Mouse (Mus musculus): Measurements from ENCODE around the gene Col4a2.

Col4a2 gene

DNA sequence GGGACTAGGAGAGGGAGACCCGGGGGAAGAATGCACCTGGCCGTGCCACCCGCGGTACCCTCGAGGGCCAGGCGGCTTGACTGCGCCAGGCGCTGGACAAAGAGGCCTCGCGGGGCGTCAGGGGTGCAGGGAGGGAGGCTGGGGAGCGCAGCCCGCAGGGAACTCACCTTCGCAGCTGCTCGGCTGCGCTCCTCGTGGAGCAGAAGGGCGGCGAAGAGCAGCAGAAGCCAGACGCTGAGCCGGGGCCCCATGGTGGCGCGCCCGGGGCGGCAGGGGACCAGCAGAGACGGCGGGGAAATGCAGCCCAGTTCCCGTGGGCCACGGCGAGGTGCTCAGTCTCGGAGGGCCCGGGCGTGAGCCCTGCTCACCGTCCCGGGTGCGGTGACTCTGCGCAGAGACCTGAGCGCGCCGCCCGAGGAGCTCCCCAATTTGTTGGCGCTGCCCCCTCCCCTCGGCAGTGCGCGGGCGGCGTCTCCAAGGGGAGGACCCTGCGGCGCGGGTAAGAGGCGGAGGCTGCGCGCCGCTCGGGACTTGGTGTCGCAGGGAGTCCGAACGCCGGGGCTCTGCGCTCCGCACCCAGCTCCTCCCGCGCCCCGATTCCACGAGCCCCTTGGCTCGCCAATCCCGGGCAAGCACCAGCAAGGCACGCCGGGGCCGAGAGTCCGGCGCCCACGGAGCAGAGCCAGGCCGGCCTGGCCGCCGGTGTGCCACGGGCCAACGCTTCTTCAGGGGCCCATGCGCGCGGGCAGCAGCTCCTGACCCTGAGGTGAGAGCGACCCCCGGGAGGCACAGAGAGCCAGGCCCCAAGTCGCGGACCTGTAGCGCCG, at the start of gene Col4a2, which contains the start of gene Col4a1:
Col4a2 (plus strand) TSS at position 457 of the 827 bp plus-strand sequence.
Col4a1 (minus strand) TSS at position 478 of the 827 bp plus-strand sequence.
- DNase-seq (ENCODE audit: low read depth, low spot score) = peak; percentile 55

DNA sequence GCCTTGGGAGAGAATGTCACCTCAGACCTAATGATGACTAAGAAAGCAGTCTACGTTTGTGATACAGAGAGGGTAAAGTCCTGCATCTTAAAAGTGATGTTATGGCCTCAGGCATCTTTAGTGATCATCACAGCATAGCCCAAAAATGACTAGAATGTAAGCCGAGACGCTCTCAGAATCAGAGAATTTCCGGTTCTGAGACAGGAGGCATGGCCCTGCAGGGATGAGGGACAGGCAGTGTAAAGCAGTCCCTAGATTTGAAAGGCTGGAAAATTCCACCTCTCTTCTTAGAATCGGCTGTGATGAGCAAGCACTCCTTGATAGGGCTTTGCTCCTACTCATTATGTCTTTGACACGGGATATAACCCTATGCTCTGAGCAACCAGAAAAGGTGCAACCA, 48.8 kb upstream of the Col4a2 start:
- no peak for DNase-seq (ENCODE audit: low read depth, low spot score)

DNA sequence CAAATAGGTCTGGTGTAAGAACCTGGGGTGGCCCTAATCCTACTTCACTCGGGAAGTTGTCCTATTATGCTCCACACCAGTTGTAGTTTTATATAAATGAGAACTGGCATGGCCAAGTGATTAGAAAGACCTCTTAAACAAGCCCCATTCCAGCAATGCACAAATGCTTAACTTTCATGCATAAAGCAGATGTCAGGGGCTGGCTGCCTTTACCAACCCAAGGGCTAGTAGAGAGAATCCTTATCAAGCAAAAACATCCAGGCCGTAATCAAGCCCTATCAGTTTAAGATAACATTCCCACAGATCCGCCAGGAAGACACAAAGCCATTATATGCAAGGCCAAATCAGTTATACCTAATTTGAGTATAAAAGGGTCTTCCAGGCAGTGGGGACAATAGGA, 46.6 kb upstream of the Col4a2 start:
- no peak for DNase-seq (ENCODE audit: low read depth, low spot score)

DNA sequence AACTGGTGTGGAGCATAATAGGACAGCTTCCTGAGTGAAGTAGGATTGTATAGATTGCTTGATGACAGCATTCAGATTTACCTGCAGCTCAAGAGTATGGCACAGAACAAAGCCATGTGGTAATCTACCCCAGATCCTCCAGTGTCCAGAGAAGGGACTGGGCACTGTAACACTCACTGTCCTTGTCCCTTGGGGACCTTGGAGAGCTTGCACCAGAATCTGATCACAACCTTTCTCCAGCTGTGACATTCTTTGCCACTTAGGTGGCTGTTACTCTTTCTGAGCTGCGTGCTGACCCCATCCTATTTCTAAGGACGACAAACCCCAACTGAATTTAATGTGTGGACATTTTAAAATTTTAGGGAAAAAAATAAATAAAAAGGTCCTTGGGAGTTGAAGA, 46.1 kb upstream of the Col4a2 start:
- DNase-seq (ENCODE audit: low read depth, low spot score) = no peak

DNA sequence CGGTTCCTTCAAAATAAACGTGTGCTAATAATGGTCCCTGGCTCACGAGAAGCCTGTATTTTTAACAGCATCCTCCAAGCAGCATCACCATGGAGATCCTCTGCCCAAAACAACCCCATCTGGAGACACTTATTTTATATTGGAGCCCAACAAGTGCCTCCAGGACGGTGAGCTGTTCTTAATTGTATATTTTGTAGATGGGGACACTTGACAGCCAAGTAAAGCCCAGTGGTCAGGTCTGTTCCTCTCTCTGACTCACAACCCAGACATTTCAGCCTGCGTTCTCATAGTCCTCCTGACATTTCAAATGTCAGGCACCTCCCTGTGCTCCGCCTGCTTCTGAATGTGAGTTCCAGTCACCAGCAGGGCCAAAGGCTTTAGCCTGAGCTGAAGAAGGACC, 43.9 kb upstream of the Col4a2 start:
- no peak for DNase-seq (ENCODE audit: low read depth, low spot score)

DNA sequence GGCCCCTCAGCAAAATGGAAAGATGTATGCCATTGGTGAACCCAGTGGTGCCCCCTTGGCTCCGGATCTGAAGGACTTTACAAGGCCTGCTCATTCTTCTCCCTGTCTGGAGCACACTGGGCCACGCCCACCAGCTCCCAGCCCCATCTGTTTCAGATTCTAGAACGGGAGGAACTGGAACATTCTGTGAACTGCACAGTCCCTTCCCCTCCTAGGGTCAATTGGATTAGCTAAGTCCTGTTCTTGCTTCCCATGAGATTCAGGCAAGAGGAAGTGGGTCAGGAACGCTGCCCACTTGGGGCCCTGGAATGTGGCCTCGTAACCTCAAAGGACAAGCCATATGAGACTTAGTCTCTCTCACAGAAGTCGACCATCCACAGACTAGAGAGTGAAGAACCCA, 41.8 kb upstream of the Col4a2 start:
- DNase-seq (ENCODE audit: low read depth, low spot score) = no peak

DNA sequence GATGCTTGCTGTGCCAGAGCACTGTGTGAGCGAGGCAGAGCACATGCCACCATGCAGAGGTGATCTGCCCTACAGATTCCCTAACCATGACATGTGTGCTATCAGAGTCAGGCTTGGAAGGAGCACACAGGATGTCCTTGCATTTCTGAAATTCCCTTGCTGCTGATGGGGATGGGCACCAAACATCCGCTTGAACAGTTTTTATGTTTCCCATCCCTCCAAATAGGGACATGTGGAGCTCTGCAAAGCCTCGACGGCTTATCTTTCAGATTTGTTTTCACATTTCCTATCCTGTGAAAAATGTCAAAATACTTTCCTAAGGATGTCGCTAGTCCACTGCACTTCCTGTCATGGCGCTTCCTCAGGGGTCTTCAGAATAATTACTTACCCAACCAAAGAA, 40.4 kb upstream of the Col4a2 start:
- no peak for DNase-seq (ENCODE audit: low read depth, low spot score)

DNA sequence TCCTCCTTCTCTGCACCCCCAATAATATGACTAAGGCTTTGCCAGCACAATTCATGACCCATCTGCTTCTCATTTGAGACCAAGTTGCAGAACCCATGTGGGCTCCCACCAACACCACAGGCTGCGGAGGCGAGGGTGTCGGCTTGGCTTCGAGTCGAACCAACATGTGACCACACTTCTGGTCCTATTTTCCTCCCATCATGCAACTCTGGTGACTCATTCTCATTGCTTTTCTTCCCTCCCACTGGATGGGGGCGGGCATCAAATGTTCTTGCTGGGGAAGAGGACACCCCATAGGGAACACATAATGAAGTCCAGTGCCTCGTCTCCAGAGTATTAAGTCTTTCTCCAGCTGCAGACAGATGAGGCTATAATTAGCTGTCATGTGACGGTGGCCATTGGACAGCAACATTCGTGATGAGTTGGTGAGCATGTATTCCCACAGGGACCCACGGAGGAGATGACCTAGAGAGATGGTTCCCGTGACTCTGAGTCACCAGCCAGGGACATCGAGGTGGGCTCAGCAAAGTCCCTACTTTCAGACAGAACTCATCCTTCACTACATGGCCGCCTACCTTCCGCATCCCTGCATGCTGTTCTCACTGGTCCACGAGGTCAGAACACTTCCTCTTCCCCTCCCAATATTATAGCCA, 39.0 kb upstream of the Col4a2 start:
- DNase-seq (ENCODE audit: low read depth, low spot score) = peak; percentile 89

DNA sequence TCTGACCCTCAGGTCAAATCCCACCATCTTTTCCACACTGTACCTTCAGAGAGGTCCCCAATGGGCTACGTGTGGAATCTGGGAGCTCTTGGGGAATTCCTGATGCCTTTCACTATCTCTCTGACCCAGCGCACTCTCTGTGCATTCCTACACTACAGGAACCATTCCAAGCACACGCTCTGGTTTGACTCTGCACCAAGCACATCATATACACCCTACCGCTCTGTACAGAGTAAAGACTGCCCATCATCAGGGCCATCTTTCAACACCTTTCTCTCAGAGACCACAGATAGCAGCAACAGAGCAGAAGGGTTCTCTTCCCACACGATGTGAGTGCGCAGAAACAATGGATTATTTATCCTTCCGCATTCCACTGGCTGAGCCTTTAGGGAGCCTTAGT, 38.2 kb upstream of the Col4a2 start:
- no peak for DNase-seq (ENCODE audit: low read depth, low spot score)

DNA sequence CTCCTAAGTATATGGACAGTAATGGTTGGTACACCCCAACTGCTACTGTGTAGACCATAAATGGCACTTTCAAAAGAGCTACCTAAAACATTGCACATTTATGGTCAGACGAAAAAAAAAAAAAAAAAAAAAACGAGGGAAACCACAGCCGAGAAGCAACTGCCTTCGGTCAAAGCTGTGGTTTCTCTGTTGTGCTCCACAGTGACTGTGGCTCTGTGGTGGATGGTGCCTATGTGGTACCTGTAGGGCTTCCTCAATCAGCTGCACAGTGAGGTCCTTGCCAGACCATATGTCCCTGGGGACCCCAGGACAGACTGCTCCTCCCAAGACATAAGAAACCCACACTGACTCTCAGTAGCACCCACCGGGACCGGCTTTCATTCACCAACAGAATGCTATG, 36.3 kb upstream of the Col4a2 start:
- no peak for DNase-seq (ENCODE audit: low read depth, low spot score)

DNA sequence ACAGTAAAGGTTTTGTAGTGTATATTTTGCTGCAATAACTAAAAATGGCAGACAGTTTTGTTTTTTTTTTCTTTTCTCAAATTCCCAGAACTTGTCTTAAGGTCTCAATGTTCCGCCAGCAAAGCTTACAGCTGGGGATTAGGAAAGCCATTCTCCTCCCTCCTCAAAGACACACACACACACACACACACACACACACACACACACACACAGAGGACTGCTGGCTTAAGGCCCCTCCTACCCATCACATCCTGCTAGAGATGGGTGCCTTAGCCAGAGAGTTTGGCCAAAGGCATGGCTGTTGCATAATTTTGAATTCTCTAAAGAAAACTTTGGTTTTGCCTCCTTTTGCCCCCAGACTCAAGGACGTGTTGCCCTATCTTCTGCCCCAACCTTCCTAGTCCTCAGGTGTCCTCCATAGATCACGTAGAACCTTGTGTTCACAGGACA, 35.0 kb upstream of the Col4a2 start:
- no peak for DNase-seq (ENCODE audit: low read depth, low spot score)

DNA sequence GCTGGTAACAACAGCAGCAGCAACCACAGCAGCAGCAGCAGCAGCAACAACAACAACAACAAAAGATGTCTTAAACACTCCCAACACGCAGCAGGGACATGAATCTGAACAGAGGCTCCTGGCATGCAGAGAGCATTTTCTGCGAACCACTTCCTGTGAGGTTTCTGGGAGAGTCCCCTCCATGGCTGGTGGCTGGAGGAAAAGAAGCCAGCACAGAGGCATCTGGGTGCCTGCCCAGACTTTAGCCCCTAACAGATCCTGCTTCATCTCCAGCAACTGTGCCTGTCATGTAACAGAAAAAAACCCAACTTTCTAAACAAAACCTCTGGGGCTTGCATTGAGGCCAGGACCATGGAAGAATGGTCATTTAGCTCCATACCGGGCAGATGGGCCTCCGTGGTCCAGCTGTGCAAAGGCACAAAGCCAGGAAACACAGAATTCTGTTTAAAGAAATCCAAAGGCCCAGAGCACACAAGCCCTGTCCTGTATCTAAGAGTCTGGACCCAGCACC, 34.4 kb upstream of the Col4a2 start:
- DNase-seq (ENCODE audit: low read depth, low spot score) = no peak

DNA sequence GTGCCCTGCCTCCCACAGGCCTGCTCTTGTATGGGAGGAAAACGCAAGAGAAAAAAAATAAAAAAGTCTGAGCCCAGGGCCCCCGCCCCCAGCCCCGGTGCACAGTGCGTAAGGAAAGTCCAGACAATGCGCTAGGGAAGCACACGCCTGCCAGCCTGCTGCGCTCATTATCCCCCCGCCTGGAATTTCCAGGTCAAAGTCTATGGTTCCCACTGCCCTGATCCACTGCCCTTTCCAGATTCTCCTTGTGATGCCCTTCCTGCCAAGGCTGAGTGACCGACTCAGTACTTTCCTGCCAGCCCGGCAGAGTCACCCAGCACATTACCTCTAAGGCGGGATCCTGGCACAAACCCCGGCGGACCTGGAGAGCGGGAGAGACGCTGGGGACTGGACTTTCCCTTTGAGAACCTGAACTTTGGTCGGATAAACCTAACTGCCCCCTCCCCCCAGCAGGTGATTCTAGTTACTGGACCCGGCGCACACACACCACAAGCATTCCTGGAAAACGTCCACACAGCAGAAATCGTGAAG, 33.2 kb upstream of the Col4a2 start:
- no peak for DNase-seq (ENCODE audit: low read depth, low spot score)

DNA sequence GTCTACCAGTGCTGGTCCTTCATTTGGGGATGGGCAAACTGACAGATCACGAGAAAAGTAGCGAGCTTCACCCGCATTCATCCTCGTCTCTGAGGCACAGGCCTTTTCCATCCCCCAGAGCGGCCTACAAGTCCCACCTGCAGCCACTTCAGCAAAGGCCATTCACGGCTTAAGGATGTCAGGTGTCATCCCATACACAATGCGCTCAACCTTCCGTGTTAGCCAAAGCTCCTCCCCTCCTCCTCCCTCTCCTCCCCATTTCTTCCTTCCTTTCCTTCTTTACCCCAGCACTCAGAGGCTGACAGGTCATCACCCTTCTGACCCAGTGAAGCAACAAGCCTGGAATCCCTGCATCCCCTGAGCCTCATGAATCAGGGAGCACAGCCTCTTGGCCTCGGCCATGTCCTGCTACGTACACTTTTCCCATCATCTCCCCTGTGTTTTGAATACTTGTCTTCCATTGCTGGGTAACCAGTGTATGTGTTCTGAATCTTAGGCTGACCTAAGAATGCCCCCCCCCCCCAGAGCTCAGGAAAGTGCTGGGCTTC, 31.8 kb upstream of the Col4a2 start:
- no peak for DNase-seq (ENCODE audit: low read depth, low spot score)

DNA sequence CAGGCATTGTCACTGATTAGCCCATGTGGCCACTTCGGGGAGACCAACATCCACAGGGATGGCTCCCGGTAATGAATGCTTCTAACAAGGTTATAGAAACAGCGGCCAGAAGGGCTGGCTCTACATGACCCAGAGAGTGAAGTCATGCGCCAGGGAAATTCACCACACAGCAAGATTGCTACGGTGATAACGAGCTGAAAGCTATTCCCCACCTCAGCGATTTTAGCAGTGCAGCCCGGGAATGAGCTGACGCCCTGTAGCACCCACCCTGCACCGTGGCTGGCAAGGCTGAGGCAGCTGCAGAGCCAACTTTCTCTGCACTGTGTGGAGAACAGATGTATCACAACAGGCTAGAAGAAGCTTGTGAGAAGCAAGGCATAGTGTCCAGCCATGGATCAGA, 30.5 kb upstream of the Col4a2 start:
- no peak for DNase-seq (ENCODE audit: low read depth, low spot score)

DNA sequence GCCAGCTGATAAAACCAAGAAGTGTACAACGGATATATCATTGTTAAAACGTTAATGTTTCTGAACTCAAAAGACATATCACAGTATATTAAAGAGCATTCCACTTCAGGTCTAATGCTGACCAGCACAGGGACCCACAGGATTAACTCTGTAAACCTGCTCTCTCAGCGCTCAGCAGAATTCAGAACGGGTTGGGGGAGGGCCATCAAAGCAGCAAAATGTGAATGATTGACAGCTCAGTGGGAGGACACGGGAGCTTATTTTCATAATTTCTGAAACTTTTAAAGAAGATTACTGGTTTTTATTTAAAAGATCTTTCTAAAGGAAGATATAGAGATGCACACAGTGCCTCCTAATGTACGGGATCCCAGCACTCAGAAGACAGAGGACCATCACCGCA, 29.9 kb upstream of the Col4a2 start:
- DNase-seq (ENCODE audit: low read depth, low spot score) = no peak

DNA sequence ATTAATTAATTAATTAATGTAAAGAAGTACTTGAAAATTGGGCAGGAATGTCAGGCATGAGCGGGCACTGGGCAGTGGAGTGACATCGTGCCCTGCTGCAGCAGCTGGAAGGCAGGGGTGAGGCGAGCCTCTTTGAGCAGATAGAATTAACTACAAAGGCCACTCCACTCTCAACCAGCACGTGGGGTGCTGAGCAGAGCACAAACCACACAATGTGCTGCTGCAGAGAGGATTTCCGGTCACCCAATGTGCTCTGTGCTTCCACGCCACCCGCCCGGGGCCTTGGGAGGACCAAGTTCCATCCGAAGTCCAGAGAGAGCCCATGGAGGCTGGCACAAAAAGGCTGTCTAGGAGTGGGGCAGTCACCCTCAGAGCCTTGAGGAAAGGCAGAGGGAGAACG, 29.4 kb upstream of the Col4a2 start:
- DNase-seq (ENCODE audit: low read depth, low spot score) = no peak

DNA sequence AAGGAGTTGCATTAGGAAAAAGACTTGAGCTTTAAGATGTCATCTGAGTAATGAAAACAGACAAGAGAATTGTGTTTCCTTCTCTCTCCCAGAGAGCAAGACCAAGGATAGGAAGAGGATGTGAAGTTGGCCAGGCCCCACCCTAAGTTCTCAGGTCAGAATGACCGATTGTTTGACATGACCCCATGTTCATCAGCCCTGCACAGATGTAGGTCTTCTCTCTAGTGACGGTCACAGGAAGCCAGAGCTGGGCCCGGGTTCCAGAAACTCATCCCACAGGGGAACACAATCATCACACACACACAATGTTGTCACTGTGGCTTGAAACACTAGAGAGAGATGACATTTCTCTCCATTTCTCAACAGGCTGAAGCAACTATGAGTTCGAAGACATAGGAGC, 27.2 kb upstream of the Col4a2 start:
- no peak for DNase-seq (ENCODE audit: low read depth, low spot score)

DNA sequence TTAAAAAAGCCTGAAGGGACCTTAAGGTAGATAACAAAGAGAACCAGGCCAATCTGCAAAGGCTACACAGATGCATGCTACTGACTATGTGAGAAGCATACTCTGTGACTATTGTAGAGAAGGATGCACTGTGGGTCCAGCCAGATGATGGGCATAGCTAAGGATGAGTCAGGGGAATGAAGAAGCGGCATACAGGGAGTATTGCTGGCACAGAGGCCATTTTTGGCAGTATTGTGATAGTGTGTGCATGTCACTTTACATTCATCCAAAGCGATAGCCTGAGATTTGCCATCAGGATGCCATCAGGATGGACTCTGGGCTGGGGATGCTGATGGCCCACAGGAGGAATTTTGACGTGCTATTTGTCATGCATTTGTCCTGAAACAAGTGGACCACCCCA, 25.5 kb upstream of the Col4a2 start:
- no peak for DNase-seq (ENCODE audit: low read depth, low spot score)

DNA sequence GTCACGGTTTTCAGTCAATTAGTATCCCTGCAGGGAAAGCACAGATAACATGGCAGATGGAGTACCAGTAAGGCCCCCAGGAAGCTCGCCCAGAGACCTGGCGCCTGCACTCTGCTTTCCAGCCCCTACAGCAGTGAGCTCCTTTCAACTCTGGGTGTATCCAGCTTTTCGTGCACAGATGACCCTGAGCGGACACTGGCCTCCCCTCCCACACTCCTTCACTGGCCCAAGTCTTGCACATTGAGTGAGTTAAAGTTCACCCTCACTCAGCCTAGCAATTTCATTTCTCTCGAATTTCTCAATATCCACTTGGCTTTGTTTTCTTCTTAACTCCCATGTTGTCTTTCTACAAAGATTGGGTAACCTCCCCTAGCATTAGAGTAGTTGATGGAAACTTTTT, 24.3 kb upstream of the Col4a2 start:
- DNase-seq (ENCODE audit: low read depth, low spot score) = no peak

DNA sequence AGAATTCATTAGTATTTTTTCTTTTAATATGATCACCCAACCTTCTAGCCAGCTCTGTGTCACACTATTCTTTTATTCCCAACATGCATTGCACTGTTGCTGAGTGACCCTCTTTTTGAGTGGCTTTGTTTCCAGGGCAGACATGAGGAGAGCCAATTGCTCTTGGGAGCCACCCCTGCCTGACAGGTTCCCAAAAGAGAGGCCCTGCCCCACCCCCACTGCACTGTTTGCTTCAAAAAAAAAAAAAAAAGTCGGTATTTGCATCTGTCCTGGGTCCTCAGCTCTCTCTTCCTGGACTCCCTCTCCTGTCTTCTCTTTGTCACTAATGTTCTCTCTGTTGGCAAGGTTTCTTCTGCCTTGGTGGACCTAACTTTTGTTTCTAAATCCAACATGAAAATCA, 22.1 kb upstream of the Col4a2 start:
- DNase-seq (ENCODE audit: low read depth, low spot score) = no peak

DNA sequence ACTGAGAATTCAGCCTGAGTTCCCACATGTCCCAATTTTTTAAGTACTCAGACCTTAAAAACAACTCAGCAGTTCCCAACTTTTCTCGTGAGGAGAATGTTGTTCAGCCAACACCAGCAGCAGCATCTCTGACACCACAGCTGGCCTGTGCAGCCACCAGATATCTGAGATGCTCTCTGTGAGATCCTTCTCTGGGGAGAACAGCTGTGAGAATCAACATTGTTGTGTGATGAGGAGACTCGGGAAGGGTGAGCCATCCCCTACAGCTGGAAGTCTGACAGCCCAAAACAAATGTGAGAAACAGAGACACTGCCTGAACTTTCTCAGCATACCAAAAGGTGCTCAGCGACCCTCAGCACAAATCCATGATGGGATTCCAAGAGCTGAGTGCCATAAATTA, 20.0 kb upstream of the Col4a2 start:
- no peak for DNase-seq (ENCODE audit: low read depth, low spot score)
